Mouse (Mus musculus) spleen, adult 12 weeks (tissue): Measurements from ENCODE around the gene Apip.

Experiments
- DNase-seq: peaks from one replicate; pipeline ENCODE4 v3.0.0; 2022; ENCODE audit warnings: low spot score

The Apip gene

DNA sequence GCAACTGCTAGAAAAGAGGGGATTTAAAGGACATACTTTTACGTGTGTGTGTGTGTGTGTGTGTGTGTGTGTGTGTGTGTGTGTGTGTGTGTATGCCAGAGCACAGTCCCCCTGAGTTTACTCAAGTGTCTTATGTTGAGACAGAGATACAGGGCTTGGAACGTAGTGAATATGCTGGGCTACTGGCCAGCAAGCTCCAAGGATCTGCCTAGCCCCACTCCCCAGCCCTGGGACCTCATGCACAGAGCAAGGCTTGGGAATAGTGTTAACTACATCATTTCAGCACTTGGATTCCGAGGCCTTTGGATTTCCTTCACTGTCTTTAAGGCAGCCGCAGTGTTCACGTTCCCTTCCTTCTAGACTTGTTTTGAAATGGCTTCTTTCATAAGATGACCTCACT, 29.1 kb downstream of the Apip start:
- no peak for DNase-seq

DNA sequence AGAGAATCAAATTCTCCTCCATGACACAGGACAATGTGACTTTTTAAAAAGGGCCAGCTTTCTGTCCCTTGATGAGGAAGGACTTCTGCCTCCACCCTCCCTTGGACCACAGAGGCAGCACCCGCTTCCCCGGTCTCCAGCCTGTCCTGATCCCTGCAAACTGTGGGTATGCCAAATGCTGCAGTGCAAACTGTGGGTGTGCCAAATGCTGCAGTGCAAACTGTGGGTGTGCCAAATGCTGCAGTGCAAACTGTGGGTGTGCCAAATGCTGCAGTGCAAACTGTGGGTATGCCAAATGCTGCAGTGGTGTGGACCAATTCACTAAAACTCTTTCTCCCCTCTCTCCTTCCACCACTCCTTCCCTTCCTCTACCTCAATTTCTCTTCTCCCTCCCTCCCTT, 32.7 kb downstream of the Apip start:
- no peak for DNase-seq

GRCm38 (mm10) chr2:103111669-103112068, 38.2 kb downstream of the Apip start:
- no peak for DNase-seq

DNA sequence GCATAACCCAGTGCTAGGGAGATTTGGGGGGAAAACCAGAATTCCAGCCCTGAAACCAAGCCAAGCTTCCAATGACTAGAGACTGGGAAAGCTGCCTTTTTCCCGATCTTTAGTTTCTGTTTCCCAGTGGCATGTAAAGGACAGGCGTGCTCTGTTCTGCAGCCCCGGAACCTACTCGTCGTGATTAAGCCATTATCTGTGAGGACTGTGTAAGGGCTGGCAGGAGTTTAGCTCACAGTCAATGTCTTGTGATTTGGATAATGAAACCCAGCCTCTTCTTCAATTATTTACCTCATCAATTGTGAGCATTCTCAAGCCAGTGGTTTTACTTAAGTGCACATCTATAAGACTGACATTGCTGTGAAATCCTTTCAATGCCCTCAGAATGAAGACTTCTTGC, 43.7 kb downstream of the Apip start:
- DNase-seq: no peak

DNA sequence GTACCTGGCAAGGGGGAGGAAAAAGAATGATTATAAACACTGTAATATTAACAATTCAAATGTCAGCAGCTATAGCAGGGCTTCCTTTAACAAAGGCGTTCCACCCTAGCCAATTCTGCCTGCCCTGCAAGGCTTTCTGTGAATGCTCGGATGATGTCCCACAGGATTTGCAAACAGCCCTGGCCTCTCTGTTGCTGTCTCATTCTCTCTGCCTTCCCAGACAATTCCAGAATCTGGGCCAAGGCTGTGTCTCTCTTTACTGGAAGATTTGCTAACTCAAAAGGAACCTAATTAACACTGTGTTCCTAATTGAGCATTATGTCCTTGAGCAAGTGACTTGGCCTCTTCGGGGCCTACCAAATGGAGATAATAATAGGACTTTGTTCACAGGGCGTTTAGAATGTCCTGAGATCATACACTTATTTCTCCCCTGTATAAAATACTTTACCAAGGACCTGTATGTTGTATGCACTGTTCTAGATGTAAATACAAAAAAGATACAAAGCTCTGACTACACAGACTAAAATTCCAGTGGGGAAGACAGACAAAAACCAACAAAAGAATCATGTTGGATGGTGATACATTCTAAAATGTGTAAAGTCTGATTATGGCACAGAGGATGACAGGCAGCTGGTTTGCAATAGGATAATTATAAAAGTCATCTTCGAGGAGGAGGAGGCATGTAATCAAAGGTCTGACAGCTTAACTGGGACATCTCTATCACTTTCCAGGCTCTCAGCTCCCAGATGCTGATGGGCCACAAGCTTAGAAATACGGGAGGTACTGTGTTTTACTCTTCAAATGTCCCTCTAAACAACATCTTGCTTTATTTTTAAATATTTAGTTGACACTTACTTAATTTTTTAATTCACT, 45.1 kb downstream of the Apip start:
- DNase-seq: no peak

DNA sequence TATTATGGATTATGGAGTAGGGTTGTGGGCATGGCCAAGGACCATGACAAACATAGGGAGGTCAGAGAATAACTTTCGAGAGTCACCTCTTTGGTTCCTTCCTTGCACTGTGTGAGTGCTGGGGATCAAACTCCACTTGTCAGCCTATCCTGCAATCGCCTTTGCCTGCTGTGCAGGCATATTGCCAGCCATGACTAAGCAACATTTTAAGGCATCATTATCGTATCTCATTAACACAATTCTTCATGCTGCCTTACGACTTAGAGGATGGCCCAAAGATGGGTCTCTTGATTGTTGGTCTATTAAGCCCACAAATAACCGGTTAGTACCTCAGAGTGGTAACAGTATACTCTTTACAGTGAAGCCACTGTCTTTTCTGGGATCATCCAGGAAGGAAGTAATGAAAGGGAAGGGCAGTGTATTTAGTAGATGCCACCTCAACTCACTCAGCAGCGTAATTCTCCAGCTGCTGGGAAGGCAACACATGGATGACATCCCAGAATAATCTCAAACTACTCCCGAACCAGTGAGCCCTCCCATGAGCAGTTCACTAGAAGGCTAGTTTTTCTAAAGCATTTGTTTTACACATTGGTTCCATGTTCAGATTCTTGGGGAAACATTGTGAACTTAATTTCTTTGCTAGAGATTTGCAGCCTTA, 45.9 kb downstream of the Apip start:
- peak; percentile 56 for DNase-seq

GRCm38 (mm10) chr2:103129676-103130075, 56.2 kb downstream of the Apip start:
- DNase-seq: no peak

- DNase-seq: no peak
Measured at GRCm38 (mm10) chr2:103131145-103131544, 57.7 kb downstream of the Apip start.

- DNase-seq: no peak
Measured at GRCm38 (mm10) chr2:103138529-103139265, 65.2 kb downstream of the Apip start.
